Mouse (Mus musculus): Measurements from ENCODE around the gene Clptm1l.

Gene Clptm1l

DNA sequence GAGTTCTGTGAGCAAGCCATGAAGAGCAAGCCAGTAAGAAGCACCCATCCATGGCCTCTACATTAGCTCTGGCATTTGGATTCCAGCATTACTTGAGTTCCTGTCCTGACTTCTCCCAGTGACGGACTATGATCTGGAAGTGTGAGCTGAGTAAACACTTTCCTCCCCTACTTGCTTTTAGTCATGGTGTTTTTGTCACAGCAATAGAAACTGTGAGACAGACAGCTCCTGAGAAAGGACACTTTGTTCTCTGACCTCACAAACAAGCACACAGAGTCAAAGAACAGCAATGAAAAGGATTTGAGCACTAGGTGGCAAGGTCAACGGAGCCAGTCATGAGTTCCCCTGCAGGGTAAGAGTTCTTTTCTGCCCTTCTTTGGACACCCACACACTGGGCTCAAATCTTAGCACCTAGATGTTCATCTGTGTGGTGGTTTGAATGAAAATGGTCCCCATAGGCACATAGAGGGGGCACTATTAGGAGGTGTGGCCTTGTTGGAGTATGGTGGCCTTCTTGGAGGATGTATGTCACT, 56.4 kb downstream of the Clptm1l start:
- no peak for DNase-seq (ENCODE audit: extremely low read depth, low read depth)

All from MEL-GATA-1-ER (cell line).